Mouse (Mus musculus) T-helper 17 cell (primary cell): ENCODE data around the gene Tmem179b.

Experiments used
- in situ Hi-C, 2 experiments: fragments of 300-600 bp; cut with MboI, MseI; formaldehyde crosslinking; loops; 1 replicate in 1 of 2; 2 replicates in 1 of 2; pipeline ENCODE4 v1.15.1; 2025; ENCODE audit warnings: high pct_unique_total_duplicates in 2 of 2

The Tmem179b gene

GRCm38 (mm10) chr19:8774086-8774835 is at the start of gene Tmem179b:
Gene Tmem179b, minus strand, starts transcription at chr19:8774467.
- in situ Hi-C loops, result no loop called here

DNA sequence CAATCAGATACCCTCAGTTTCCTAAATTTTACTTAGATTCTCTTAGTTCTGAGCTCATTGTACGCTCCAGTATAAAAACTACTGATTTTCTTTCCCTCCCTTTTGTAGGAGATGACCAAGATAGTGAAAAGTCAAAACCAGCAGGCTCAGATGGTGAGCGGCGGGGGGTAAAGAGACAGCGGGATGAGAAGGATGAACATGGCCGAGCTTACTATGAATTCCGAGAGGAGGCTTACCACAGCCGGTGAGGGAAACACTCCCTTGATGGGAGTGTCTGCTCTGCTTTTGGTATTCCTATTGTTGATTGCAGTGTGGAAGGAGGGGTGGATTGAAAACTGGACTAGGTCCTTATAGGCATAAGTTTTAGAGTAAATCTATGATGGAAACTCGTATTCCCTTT is 48.4 kb upstream of the Tmem179b start:
- in situ Hi-C loops, result loop anchor here in 1 of 2 experiments (5.0 kb wide), 1 partner anchor 75 kb away; the partner anchor contains the start of gene Ganab

- in situ Hi-C loops, result loop anchor here in 1 of 2 experiments (5.0 kb wide), 1 partner anchor 76 kb away; the partner anchor contains the start of gene Ganab
These were observed 46.9 kb upstream of the Tmem179b start for GRCm38 (mm10) chr19:8821146-8821545.

- in situ Hi-C loops, result loop anchor here in 1 of 2 experiments (5.0 kb wide), 1 partner anchor 77 kb away; the partner anchor contains the start of gene Ganab
These were observed 46.2 kb upstream of the Tmem179b start for GRCm38 (mm10) chr19:8820424-8820956.

- in situ Hi-C loops, result loop anchor here (5.0 to 10.0 kb wide), 2 partner anchors 77 to 1245 kb away; partner anchors contain the start of gene Ganab (in 2 of the 2)
These were observed 45.5 kb upstream of the Tmem179b start, which contains the start of gene Hnrnpul2 for GRCm38 (mm10) chr19:8819596-8820423. Gene Hnrnpul2, plus strand, starts transcription at chr19:8820010.

- in situ Hi-C loops, result loop anchor here in 1 of 2 experiments (5.0 to 10.0 kb wide), 2 partner anchors 78 to 1244 kb away; partner anchors contain the start of gene Ganab
These were observed 44.7 kb upstream of the Tmem179b start, which contains the start of gene Ttc9c for GRCm38 (mm10) chr19:8818801-8819595. Gene Ttc9c, minus strand, starts transcription at chr19:8819333.

GRCm38 (mm10) chr19:8818301-8818798 is 44.1 kb upstream of the Tmem179b start:
- in situ Hi-C loops, result loop anchor here in 1 of 2 experiments (5.0 to 10.0 kb wide), 2 partner anchors 79 to 1244 kb away; partner anchors contain the start of gene Ganab

DNA sequence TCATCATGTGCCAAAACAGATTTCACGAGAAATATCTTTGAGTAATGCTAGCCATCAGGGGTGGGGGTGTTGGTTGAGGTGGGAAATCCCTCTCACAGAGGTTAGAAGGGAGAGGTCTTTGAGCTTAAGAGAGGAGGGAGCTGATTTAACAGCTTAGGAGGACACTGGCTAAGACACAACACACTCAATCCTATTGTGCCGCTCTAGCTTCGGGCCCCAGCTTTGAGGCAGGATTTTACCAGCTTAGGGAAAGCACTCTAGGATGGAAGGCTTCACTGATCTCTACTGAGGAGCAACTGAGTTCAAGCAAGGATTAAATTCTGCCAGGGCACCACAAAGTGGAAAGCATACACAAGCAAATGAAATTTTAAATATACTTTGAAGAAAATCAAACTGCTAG is 42.7 kb upstream of the Tmem179b start:
- in situ Hi-C loops, result loop anchor here in 1 of 2 experiments (5.0 to 10.0 kb wide), 2 partner anchors 80 to 1242 kb away; partner anchors contain the start of gene Ganab

GRCm38 (mm10) chr19:8815812-8816211 is 41.5 kb upstream of the Tmem179b start:
- in situ Hi-C loops, result loop anchor here in 1 of 2 experiments (5.0 to 10.0 kb wide), 2 partner anchors 81 to 1241 kb away; partner anchors contain the start of gene Ganab

GRCm38 (mm10) chr19:8806810-8807209 is 32.5 kb upstream of the Tmem179b start:
- in situ Hi-C loops, result loop anchor here in 1 of 2 experiments (10.0 kb wide), 1 partner anchor 1322 kb away; the partner anchor contains the start of gene Rtn3

DNA sequence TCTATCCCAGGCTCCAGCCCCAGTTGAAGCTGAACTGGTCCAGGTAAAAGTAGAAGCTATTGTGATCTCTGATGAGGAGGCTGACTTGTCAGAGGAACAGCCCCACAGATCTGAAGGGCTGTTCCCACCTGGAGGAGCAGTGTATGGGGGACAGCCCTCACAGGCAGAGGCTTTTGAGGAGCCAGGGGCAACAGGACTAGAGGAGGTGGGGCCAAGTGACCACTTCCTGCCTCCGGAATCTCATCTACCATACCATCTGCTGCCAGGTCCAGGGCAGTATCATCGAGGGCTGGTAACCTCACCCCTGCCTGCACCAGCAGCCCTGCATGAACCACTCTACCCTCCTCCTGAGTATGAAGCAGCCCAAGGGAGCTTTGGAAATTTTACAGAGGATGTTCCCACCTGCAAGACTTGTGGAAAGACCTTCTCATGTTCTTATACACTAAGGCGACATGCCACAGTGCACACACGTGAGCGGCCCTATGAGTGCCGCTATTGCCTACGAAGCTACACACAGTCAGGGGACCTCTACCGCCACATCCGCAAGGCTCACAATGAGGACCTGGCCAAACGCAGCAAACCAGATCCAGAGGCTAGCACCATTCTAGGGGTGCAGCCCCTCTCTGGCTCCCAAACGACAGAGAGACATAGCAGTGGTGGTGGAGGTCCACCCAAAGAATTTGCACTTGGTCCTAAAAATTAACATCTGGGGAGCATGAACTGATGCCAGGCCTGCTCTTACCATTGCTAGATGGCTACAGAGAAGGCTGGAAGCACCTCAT is 29.8 kb upstream of the Tmem179b start:
- in situ Hi-C loops, result loop anchor here in 1 of 2 experiments (10.0 kb wide), 1 partner anchor 1319 kb away; the partner anchor contains the start of gene Rtn3

- in situ Hi-C loops, result loop anchor here in 1 of 2 experiments (10.0 kb wide), 1 partner anchor 1318 kb away; the partner anchor contains the start of gene Rtn3
These were observed 29.0 kb upstream of the Tmem179b start for GRCm38 (mm10) chr19:8803204-8803780.

GRCm38 (mm10) chr19:8802130-8802821 is 28.0 kb upstream of the Tmem179b start, which contains the start of gene Zbtb3:
Gene Zbtb3, plus strand, starts transcription at chr19:8802555.
- in situ Hi-C loops, result loop anchor here in 1 of 2 experiments (10.0 kb wide), 1 partner anchor 1317 kb away; the partner anchor contains the start of gene Rtn3

GRCm38 (mm10) chr19:8798947-8799315 is 24.7 kb upstream of the Tmem179b start:
- in situ Hi-C loops, result loop anchor here in 1 of 2 experiments (10.0 kb wide), 1 partner anchor 1186 kb away; the partner anchor contains the start of gene Fth1

DNA sequence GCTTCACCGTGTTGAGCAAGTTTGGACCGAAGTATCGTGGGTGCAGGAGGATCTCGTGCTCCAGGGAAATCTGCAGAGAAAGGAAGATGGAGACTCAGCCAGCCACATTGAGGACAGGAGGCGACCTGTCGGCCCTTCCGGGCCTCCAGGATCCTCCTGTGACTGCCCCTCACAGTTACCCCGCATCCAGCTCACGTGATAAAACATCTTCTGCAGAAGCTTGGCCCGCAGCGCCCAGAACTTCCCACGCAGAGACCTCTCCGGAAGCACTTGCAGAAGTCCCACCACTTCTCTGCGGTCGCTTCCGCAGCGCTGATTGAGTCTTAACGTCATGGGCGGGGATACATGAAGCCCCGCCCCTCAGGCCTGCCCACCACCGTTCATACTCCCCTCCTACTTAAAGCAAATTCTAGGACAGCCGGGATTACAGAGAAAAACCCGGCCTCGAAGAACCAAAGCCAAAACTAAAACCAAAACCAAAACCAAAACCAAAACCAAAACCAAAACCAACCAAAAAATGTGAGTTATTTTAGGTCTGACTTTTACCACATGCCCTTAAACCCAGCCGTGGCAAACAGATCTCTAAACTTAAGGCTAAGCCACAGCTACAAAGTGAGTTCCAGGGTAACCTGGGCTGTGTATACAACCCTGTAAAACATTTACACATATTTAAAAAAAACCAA is 24.1 kb upstream of the Tmem179b start, which contains the start of gene Polr2g:
Gene Polr2g, minus strand, starts transcription at position 314 of the 683 bp plus-strand sequence.
- in situ Hi-C loops, result loop anchor here in 1 of 2 experiments (10.0 kb wide), 1 partner anchor 1186 kb away; the partner anchor contains the start of gene Fth1

DNA sequence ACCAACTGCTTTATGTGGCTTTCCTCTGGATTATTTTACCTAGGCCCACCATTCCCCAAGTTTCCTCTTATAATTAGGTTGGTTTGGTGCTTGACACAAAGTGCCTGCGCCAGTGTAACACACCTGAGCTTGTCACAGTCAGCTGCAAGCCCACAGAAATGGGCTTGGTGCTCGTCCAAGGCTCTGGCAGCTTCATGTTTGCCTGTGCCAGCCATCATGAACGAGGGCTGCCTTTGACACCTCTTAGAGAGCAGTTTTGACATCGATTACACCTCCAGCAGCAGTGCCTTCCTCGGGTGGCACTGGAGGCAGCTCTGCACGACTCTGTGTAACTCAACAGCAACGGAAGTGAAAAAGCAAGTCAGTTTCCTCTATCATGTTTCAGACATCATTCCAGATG is 15.9 kb upstream of the Tmem179b start:
- in situ Hi-C loops, result loop anchor here in 1 of 2 experiments (10.0 kb wide), 1 partner anchor 1195 kb away; the partner anchor contains the start of gene Fth1

DNA sequence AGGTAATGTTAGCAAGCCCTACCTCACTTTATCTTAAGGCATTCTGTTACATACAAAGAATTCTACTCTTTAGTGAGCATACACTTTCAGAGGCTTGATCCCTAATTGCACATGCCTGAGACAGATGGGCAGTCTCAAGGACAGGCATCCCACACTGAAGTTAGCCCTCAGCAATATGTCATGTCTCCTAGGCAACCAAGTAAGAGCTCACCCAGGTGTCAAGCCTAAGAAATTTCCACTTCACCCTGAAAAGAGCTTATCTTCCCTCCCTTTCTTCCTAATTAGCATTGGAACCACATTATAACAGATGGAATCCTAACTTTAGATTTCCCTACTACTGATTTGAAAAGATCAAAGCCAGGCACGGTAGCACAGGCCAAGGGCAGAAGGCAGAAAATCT is 14.9 kb upstream of the Tmem179b start:
- in situ Hi-C loops, result no loop called here
